Mouse (Mus musculus) heart, postnatal 14 days (tissue): ENCODE measurements around the gene Wdr24. TPM values are rescaled to one million over a fixed set of nuclear protein-coding genes. Genes with fewer than 3 reads are reported as not detected.
"Not testable (repeated sequence)": the region's sequence is repeated elsewhere in the genome, so short reads cannot be mapped to it uniquely, and the experiment has no call there.

ENCODE experiments used
- DNase-seq, 2 experiments: peaks; one replicate each; pipeline ENCODE4 v3.0.0; 2021 to 2022
- intact Hi-C: fragments of 180-260 bp; cut with DNase I; formaldehyde crosslinking; loops from one replicate; pipeline ENCODE4 v1.15.1; 2025
- total RNA-seq, 2 experiments: library from RNA; stranded (reverse); gene quantifications; 2 replicates each; pipeline ENCODE4 v1.2.3; 2021

The Wdr24 gene
- total RNA-seq, 2 experiments from 2014 or later, result 10.5 to 11.0 TPM

GRCm38 (mm10) chr17:25802825-25803517, 20.5 kb upstream of the Wdr24 start:
- intact Hi-C loops, result loop anchor here (5.0 kb wide), 1 partner anchor 226 kb away; the partner anchor contains the start of gene Lmf1
- peak; percentile 51 to 74 for DNase-seq

DNA sequence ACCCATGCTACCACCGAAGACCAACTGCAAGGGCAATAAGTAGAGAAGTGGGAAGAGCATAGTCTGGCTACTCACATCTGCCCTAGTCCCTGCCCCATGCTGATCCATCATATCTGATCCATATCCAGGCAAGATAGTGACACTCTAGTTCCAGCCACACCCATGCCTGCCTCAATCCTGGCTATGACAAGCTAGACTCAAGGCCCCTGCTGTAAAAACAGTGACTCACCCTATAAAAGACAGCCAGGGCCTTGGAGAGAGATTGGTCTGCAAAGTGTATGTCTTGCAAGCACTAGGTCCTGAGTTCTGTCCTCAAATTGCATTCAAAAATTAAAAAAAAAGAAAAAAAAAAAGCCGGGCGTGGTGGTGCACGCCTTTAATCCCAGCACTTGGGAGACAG, 16.9 kb upstream of the Wdr24 start:
- intact Hi-C loops, result no loop called here
- DNase-seq, result no peak

- intact Hi-C loops, DNase-seq: not testable (repeated sequence)
Measured at GRCm38 (mm10) chr17:25807452-25807851, 16.0 kb upstream of the Wdr24 start.

GRCm38 (mm10) chr17:25808028-25808427, 15.4 kb upstream of the Wdr24 start:
- intact Hi-C loops, result no loop called here
- DNase-seq, result no peak

GRCm38 (mm10) chr17:25808789-25809605, 14.4 kb upstream of the Wdr24 start, which contains the start of gene Fbxl16:
TSS of gene Fbxl16 (plus strand) at chr17:25809085.
- intact Hi-C loops, result no loop called here
- DNase-seq, result peak; percentile 66 to 69

DNA sequence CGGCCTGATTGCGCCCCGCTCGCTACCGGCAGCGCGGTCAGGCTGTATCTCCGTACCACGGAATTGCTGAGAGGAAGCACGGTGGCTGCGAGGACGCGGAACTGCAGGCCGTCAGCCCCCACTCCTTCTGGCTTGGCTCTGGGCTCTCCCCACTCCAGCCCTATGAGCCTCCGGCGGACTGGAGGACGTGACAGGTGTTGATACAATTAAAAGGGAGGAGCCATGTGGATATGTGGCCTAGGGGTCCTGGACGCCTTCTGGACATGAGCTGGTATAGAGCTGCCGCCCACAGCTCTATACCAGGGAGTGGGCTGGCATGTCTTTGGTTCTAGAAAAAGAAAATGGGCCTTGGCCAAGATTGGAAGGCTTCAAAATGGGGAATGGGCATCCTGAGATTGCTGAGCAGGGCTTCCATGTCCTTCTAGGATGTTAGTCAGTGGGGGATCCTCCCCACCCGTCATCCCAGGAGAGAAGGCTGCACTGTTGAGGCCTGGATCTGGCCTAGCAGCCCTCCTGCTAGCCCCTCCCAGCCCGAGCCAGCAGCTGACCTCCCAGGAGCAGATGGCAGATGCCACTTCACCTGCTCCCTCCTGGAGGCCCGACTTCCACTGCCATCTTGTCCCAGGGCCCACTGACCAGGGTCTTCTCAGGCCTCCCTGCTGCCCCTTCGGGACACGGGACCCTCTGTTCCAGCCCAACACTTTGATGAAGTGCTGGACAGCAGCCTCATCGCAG, 13.7 kb upstream of the Wdr24 start:
- DNase-seq, result no peak
- intact Hi-C loops, result no loop called here

DNA sequence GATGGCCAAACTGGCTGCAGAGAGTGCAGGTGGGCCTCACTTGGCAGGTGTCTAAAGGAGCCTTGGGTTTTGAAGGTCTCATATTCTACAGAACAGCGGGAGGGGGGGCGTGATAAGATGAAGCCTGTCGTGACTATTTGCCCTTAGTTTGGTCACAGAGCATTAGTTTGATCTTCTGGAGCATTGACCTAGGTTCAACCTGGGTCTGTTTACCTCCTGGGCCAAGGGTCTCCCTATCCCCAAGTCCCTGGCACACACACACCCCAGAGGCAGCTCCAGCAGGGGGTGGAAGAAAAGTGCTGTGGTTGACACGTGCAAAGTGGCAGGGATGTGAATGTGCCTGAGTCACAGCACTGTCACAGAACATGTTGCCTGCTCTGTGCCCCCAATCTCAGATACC, 12.5 kb upstream of the Wdr24 start:
- DNase-seq, result no peak
- intact Hi-C loops, result no loop called here

GRCm38 (mm10) chr17:25813471-25813870, 10.0 kb upstream of the Wdr24 start:
- DNase-seq, result peak; percentile 88 to 94

DNA sequence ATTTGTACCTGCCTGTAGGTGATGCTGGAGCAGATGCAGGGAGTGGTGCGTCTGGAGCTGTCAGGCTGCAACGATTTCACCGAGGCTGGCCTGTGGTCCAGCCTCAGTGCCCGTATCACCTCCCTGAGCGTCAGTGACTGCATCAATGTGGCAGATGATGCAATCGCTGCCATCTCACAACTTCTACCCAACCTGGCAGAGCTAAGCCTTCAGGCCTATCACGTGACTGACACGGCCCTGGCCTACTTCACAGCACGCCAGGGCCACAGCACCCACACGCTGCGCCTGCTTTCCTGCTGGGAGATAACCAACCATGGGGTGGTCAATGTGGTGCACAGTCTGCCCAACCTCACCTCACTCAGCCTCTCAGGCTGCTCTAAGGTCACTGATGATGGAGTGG, 5.8 kb upstream of the Wdr24 start:
- no peak for DNase-seq
- intact Hi-C loops, result no loop called here

More at GRCm38 (mm10) chr17:25813471-25813870, 10.0 kb upstream of the Wdr24 start:
- intact Hi-C loops, result no loop called here

- DNase-seq, result no peak
- intact Hi-C loops, result no loop called here
Measured at GRCm38 (mm10) chr17:25818851-25819780, 4.3 kb upstream of the Wdr24 start.

DNA sequence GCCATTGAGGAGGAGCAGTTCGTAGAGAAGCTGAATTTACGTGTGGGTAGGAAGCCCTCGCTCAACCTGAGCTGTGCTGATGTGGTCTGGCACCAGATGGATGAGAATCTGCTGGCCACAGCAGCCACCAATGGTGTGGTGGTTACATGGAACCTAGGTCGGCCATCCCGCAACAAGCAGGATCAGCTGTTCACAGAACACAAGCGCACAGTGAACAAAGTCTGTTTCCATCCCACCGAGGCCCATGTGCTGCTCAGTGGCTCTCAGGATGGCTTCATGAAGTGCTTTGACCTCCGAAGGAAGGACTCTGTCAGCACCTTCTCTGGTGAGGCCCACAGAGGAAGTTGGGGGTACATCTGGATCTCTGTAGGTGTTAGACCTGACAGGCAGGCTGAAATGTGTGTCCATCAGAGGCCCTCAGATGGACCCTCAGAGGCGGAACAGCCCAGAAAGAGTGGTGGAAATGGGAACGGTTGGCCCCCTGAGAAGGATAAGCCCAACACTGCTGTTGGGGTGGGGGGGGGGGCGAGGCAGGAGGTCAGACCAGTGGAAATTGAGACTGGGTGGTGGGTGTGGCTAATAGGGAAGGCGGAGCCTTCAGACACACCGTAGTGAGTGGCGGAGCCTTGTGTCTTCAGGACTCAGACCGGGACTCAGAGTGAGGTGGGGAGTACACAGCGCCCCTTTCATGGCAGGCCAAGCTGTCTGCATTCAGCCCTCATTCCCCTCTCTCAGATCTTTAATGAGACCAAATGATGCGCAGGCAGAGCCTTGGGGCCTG, 1.1 kb downstream of the Wdr24 start:
- no peak for DNase-seq
- intact Hi-C loops, result no loop called here

GRCm38 (mm10) chr17:25825311-25825710, 1.9 kb downstream of the Wdr24 start:
- no peak for DNase-seq
- intact Hi-C loops, result no loop called here

DNA sequence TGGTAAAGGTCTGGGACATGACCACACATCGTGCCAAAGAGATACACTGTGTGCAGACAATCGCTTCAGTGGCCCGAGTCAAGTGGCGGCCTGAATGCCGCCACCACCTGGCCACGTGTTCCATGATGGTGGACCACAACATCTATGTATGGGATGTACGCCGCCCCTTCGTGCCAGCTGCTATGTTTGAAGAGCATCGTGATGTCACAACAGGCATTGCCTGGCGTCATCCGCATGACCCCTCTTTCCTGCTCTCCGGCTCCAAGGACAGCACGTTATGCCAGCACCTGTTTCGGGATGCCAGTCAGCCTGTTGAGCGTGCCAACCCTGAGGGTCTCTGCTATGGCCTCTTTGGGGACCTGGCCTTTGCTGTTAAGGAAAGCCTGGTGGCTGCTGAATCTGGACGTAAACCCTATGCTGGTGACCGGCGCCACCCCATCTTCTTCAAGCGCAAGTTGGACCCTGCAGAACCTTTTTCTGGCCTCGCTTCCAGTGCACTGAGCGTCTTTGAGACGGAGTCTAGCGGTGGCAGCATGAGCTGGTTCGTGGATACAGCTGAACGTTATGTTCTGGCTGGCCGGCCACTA, 2.6 kb downstream of the Wdr24 start:
- intact Hi-C loops, result no loop called here
- DNase-seq, result no peak

GRCm38 (mm10) chr17:25827011-25827410, 3.6 kb downstream of the Wdr24 start:
- intact Hi-C loops, result no loop called here

DNA sequence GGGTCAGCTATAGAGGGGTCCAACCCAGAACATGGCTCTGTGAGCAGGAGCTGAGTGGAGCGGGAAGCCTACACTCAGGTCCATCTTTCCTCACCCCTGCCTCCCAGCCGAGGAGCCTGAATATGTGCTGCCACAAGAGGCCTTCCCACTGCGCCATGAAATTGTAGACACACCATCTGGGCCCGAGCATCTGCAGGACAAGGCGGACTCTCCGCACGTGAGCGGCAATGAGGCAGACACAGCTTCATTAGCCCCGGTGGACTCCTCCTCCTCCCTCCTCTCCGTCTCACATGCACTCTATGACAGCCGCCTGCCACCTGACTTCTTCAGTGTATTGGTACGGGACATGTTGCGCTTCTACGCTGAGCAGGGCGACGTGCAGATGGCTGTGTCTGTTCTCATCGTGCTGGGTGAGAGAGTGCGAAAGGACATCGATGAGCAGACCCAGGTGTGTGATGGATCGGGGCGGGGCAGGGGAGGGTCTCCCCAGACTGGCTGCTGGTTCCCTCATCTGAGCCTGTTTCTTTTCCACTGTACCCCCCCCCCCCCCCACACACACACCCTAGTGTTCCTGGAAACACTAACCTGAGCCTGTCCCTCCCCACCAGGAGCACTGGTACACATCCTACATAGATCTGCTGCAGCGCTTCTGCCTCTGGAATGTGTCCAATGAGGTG, 4.3 kb downstream of the Wdr24 start:
- DNase-seq, result no peak
- intact Hi-C loops, result no loop called here

More at GRCm38 (mm10) chr17:25827011-25827410, 3.6 kb downstream of the Wdr24 start:
- no peak for DNase-seq

GRCm38 (mm10) chr17:25828223-25828594, 4.8 kb downstream of the Wdr24 start:
- intact Hi-C loops, result no loop called here
- DNase-seq, result no peak

- intact Hi-C loops, result no loop called here
Measured at GRCm38 (mm10) chr17:25828712-25829557, 5.5 kb downstream of the Wdr24 start, which contains the start of gene Jmjd8. TSS of gene Jmjd8 (plus strand) at chr17:25828867.

More at GRCm38 (mm10) chr17:25828712-25829557, 5.5 kb downstream of the Wdr24 start, which contains the start of gene Jmjd8:
- peak; percentile 74 to 79 for DNase-seq
